Mouse (Mus musculus): Measurements from ENCODE around the gene Rrp12. TPM values are rescaled to one million over a fixed set of nuclear protein-coding genes. Genes with fewer than 3 reads are reported as not detected.
"Not testable (repeated sequence)": the region's sequence is repeated elsewhere in the genome, so short reads cannot be mapped to it uniquely, and the experiment has no call there.

The Rrp12 gene
- polyA plus RNA-seq, 1 experiment from 2014 or later = 10.9 TPM

DNA sequence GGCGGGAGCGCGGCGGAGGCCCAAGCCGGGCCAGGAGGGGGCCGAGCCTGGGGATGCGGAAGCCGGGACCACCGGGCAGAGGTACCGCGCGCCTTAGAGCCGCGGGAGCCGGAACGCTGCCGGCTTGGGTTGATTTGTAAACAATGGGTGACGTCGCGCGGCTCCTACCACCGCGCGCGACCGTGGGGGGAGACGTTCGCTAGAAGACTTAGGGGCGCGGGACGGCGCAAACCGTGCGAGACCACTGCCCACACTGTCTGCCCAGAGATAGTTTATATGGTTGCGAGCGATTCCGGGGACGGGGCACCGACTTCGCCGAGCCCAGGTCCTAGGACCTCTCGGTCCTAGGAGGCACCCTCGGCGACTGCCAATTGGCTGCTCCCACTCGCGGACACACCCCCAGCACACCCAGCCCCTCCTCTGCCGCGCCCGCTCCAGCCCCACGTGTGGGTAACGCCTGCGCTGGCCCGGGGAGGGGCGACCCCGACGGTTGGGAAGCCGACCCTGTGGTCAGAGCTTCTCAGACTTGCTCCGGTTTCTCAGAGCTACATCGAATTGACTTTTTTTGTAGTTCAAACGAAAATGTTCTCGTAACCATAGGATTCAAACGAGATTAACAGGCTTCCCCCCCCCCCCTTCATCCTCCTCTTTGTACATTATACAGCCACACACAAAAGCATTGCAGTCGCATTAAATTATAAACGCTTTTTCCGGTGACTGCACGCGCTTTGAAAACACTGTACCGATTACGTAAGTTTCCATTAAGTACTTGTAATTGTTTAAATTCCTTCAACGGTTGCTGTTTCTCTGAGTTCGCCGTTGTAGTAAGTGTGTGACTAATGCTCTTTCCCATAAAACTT, 47.8 kb downstream of the Rrp12 start, which contains the start of gene Frat2:
Gene Frat2, minus strand, starts transcription at position 141 of the 860 bp plus-strand sequence.
- ATAC-seq (ENCODE audit: insufficient number of reproducible peaks, insufficient read depth, low FRiP score, low read depth) = peak; percentile 95
- Histone ChIP-seq H3K4me3 (ENCODE audit: low read depth, low read length) (peak within 1 kb of the TSS; percentile 72), H3K4me2 (replicated peaks; ENCODE audit: low read depth, low read length) (peak within 1 kb of the TSS; percentile 76), H3K9ac (replicated peaks; ENCODE audit: low read depth, low read length) (peak within 1 kb of the TSS; percentile 43), H3K4me1 (ENCODE audit: control insufficient read depth, insufficient read depth, low read length) (peaks cover 12% of the 10 kb centered on the region; the same call in 1 of the 2 replicates), H3K27ac (ENCODE audit: low read length) (peak within 1 kb of the TSS; percentile 71), H3K36me3 (ENCODE audit: control insufficient read depth, insufficient read depth, low read length) (no peaks in the 10 kb centered on the region), H3K9me3 (ENCODE audit: control insufficient read depth, low read depth, low read length) (no peaks in the 10 kb centered on the region), H3K27me3 (ENCODE audit: control insufficient read depth, insufficient read depth, low read length) (no peaks in the 10 kb centered on the region)
- WGBS = under 1% methylated on average over 71 of the region's 72 CpGs

DNA sequence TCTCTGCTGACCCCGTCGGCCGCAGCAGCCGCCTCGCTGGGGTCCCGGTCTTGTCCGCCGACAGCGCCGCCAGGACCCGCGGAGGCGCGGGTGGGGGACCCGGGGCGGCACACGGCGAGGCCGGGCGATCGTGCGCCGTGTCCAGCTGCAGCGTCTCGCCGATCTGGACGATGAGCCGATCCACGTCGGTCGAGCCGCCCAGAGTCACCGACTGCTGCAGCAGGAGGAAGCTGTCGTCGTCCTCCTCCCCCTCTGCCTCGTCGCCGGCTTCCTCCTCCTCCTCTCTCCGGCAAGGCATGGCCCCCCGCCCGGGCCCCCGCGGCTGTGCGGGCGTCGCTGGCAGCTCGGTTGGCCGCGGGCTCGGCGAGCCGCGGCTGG, 48.4 kb downstream of the Rrp12 start:
- peak; percentile 57 for ATAC-seq (ENCODE audit: insufficient number of reproducible peaks, insufficient read depth, low FRiP score, low read depth)
- Histone ChIP-seq H3K4me2 (replicated peaks; ENCODE audit: low read depth, low read length) (peak overlapping the region; percentile 76), H3K4me3 (ENCODE audit: low read depth, low read length) (peak overlapping the region; percentile 72), H3K27ac (ENCODE audit: low read length) (peak overlapping the region; percentile 68), H3K9ac (replicated peaks; ENCODE audit: low read depth, low read length) (peak overlapping the region; percentile 43; the same call in 1 of the 2 replicates), H3K4me1 (ENCODE audit: control insufficient read depth, insufficient read depth, low read length) (peaks cover 12% of the 10 kb centered on the region; the same call in 1 of the 2 replicates)
- H3K36me3 ChIP-seq (ENCODE audit: control insufficient read depth, insufficient read depth, low read length); H3K27me3 ChIP-seq (ENCODE audit: control insufficient read depth, insufficient read depth, low read length); H3K9me3 ChIP-seq (ENCODE audit: control insufficient read depth, low read depth, low read length): not testable (repeated sequence)
- WGBS = under 1% methylated on average over 43 of the region's 53 CpGs

DNA sequence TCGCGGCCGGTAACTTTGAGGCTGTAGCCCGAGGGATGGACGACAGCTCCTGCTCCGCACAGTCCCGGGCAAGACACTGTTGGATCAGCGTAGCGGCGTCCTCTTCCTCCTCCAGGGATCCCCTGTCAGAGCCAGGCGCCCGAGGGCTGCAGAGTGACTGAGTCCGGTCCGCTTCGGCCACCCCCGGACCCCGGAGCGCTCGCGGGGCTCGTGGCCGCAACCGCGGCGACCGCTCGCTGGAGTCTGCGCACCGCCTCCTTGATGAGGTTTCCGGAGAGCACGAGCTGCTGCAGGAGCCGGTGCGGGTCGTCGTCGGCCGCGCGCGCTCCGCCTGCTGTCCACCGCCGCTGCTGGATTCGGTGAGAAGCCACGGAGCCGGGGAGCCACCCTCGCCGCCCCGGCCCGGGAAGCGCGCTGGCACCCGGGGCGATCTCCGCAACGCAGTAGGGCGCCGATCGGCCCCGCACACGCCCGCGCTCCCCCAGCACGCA, 48.8 kb downstream of the Rrp12 start:
- Histone ChIP-seq H3K27ac (ENCODE audit: low read length) (peak overlapping the region; percentile 68), H3K27me3 (ENCODE audit: control insufficient read depth, insufficient read depth, low read length) (no peaks in the 10 kb centered on the region), H3K9me3 (ENCODE audit: control insufficient read depth, low read depth, low read length) (no peaks in the 10 kb centered on the region), H3K4me1 (ENCODE audit: control insufficient read depth, insufficient read depth, low read length) (peaks cover 12% of the 10 kb centered on the region; the same call in 1 of the 2 replicates), H3K4me3 (ENCODE audit: low read depth, low read length) (peak overlapping the region; percentile 72), H3K36me3 (ENCODE audit: control insufficient read depth, insufficient read depth, low read length) (no peaks in the 10 kb centered on the region), H3K4me2 (replicated peaks; ENCODE audit: low read depth, low read length) (peak overlapping the region; percentile 76), H3K9ac (replicated peaks; ENCODE audit: low read depth, low read length) (peak overlapping the region; percentile 43)
- under 1% methylated on average over 64 of the region's 64 CpGs for WGBS
- ATAC-seq (ENCODE audit: insufficient number of reproducible peaks, insufficient read depth, low FRiP score, low read depth) = 0 out of 2 replicates have a peak, but pooled peaks have one; percentile 4

DNA sequence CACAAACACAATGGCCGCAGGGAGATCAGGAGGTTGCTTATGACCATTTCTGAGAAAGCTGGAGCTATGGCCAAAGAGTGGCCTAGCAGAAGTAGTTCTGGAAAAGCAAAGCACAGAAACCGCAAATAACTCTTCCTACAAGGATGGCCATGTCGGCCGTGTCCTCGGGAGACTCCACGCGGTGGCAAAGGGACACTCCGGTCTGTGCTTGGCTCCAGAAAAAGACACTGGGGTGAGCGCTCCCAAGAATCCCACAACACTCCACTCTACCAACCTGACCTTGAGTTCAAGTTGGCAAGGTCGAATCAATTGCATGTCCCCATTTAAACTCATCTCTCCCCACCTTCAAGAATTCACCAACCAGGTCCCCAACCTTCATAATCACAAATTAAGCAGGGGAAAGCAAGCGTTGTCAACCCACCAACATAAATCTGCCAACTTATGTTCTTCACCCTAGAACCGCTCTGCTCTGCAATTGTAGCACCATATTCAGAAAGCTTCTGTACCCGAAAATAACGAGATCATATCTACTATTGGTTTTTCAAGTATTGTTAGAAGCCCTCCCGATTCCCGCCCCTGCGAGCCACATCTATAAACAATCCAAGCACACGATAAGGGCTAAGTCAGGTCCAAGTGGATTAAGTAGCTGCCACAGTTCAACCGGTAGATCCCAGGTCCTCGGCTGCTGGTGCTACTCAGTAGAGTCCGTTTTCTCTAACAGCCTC, 49.4 kb downstream of the Rrp12 start:
- peak overlapping the region; percentile 43 for H3K9ac ChIP-seq (replicated peaks; ENCODE audit: low read depth, low read length)
- ATAC-seq (ENCODE audit: insufficient number of reproducible peaks, insufficient read depth, low FRiP score, low read depth) = no peak
- H3K27ac ChIP-seq (ENCODE audit: low read length) = peak overlapping the region; percentile 68
- no peaks in the 10 kb centered on the region for H3K27me3 ChIP-seq (ENCODE audit: control insufficient read depth, insufficient read depth, low read length)
- H3K4me3 ChIP-seq (ENCODE audit: low read depth, low read length) = peak overlapping the region; percentile 72
- peak overlapping the region; percentile 76 for H3K4me2 ChIP-seq (replicated peaks; ENCODE audit: low read depth, low read length)
- 12% methylated on average over 21 of the region's 21 CpGs for WGBS
- no peaks in the 10 kb centered on the region for H3K36me3 ChIP-seq (ENCODE audit: control insufficient read depth, insufficient read depth, low read length)
- no peaks in the 10 kb centered on the region for H3K9me3 ChIP-seq (ENCODE audit: control insufficient read depth, low read depth, low read length)
- H3K4me1 ChIP-seq (ENCODE audit: control insufficient read depth, insufficient read depth, low read length) = peaks cover 12% of the 10 kb centered on the region; the same call in 1 of the 2 replicates

DNA sequence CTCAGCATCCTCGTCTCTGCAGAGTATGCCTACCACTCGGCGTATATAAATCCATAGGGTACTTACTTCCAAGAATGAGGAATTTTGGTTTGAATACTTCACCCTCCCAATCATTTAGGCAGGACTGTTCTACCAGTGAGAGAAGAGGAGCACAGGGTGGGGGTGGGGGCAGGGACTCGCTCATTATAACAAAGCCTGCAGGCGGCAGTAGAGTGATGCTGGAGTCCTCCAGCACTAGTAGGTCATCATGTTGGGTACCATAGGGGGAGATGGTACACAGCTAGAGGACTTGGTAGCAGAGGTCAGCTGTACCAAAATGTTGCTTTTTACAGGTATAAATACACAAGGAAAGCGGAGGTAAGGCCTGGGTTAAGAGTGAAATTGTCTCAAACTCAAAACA, 51.6 kb downstream of the Rrp12 start:
- no peaks in the 10 kb centered on the region for H3K36me3 ChIP-seq (ENCODE audit: control insufficient read depth, insufficient read depth, low read length)
- no peaks in the 10 kb centered on the region for H3K27me3 ChIP-seq (ENCODE audit: control insufficient read depth, insufficient read depth, low read length)
- no peak for ATAC-seq (ENCODE audit: insufficient number of reproducible peaks, insufficient read depth, low FRiP score, low read depth)
- WGBS = 85% methylated on average over 6 of the region's 6 CpGs
- no peaks in the 10 kb centered on the region for H3K9me3 ChIP-seq (ENCODE audit: control insufficient read depth, low read depth, low read length)
- no peak overlapping the region for H3K27ac ChIP-seq (ENCODE audit: low read length)
- no peak overlapping the region for H3K4me3 ChIP-seq (ENCODE audit: low read depth, low read length)
- H3K4me1 ChIP-seq (ENCODE audit: control insufficient read depth, insufficient read depth, low read length) = peaks cover 3% of the 10 kb centered on the region; the same call in 1 of the 2 replicates
- H3K9ac ChIP-seq (replicated peaks; ENCODE audit: low read depth, low read length) = no peak overlapping the region
- H3K4me2 ChIP-seq (replicated peaks; ENCODE audit: low read depth, low read length) = no peak overlapping the region

DNA sequence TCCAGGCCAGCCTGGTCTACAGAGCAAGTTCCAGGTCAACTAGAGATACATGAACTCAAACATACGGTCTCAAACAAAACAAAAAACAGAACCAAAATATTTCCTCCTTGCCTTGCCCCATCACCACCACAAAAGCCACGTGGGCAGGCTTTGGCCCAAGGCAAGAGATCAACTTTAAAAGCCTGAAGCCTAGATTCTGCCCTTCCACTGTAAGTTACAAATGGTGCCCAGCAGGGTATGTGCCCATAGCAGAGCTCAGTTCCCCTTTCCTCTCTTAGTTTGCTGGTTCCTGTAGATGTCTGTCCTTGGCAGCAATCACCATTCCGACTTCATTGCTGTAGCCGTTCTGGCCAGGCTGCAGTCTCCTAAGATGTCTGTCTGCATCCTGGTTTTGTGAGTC, 53.3 kb downstream of the Rrp12 start:
- H3K27ac ChIP-seq (ENCODE audit: low read length) = no peak overlapping the region
- no peaks in the 10 kb centered on the region for H3K36me3 ChIP-seq (ENCODE audit: control insufficient read depth, insufficient read depth, low read length)
- no peaks in the 10 kb centered on the region for H3K9me3 ChIP-seq (ENCODE audit: control insufficient read depth, low read depth, low read length)
- no peak overlapping the region for H3K4me3 ChIP-seq (ENCODE audit: low read depth, low read length)
- no peak overlapping the region for H3K4me2 ChIP-seq (replicated peaks; ENCODE audit: low read depth, low read length)
- no peaks in the 10 kb centered on the region for H3K27me3 ChIP-seq (ENCODE audit: control insufficient read depth, insufficient read depth, low read length)
- H3K4me1 ChIP-seq (ENCODE audit: control insufficient read depth, insufficient read depth, low read length) = peaks cover 3% of the 10 kb centered on the region; the same call in 1 of the 2 replicates
- WGBS = 90% methylated on average over 4 of the region's 4 CpGs
- ATAC-seq (ENCODE audit: insufficient number of reproducible peaks, insufficient read depth, low FRiP score, low read depth) = no peak
- H3K9ac ChIP-seq (replicated peaks; ENCODE audit: low read depth, low read length) = no peak overlapping the region

DNA sequence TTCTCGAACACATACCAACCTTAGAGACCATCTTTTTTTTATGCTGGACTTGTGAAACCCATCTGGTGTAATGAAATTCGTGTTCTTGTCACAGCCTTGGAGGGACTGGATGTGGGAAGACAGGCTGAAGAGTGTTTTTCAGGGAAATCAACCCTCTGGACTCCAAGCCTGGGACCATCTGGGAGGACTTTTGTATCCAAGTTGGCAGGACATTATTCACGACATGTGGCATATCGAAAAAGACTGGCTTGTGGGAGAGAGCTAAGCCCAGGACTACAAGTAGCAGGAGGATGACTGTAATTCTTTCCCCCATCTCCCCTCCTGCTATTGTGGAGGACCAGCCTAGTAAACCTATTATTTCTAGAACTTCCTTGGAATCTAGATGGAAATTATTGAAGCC, 53.8 kb downstream of the Rrp12 start:
- Histone ChIP-seq H3K9ac (replicated peaks; ENCODE audit: low read depth, low read length) (no peak overlapping the region), H3K27me3 (ENCODE audit: control insufficient read depth, insufficient read depth, low read length) (no peaks in the 10 kb centered on the region), H3K4me2 (replicated peaks; ENCODE audit: low read depth, low read length) (no peak overlapping the region), H3K4me1 (ENCODE audit: control insufficient read depth, insufficient read depth, low read length) (peaks cover 3% of the 10 kb centered on the region; the same call in 1 of the 2 replicates), H3K27ac (ENCODE audit: low read length) (no peak overlapping the region), H3K4me3 (ENCODE audit: low read depth, low read length) (no peak overlapping the region), H3K9me3 (ENCODE audit: control insufficient read depth, low read depth, low read length) (no peaks in the 10 kb centered on the region), H3K36me3 (ENCODE audit: control insufficient read depth, insufficient read depth, low read length) (no peaks in the 10 kb centered on the region)
- ATAC-seq (ENCODE audit: insufficient number of reproducible peaks, insufficient read depth, low FRiP score, low read depth) = no peak
- 84% methylated on average over 4 of the region's 4 CpGs for WGBS

DNA sequence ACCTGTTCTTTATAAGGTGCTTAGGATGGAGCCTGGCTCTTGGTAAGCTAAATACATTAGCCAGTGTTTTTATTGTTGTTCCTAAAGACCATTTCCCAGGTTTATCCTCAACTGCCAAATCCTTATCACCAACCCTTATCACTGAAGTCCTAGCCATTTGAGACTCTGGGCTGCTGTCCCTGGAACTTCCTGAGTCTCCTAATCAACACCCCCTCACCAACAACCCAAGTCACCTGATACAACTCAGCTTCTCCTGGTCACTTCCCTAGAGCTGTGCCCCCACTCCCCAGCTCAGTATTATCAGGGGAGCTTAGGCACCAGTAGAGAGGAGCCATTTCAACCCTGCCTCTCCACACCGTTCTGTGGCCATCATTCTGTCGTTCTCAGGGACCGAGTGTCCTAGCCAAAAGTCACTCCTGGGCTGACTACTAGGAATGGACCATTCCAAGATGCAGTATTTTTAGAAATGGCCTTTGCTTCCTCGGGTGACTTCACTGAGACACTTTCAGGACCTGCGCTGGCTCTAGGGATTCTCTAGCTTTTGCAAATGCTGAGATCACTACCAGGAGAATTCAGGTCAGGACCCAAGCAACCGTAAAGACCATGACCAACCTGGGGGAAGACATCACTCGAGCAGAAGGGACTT, 54.7 kb downstream of the Rrp12 start:
- Histone ChIP-seq H3K27me3 (ENCODE audit: control insufficient read depth, insufficient read depth, low read length) (no peaks in the 10 kb centered on the region), H3K4me2 (replicated peaks; ENCODE audit: low read depth, low read length) (no peak overlapping the region), H3K4me1 (ENCODE audit: control insufficient read depth, insufficient read depth, low read length) (peaks cover 3% of the 10 kb centered on the region; the same call in 1 of the 2 replicates), H3K36me3 (ENCODE audit: control insufficient read depth, insufficient read depth, low read length) (no peaks in the 10 kb centered on the region), H3K9me3 (ENCODE audit: control insufficient read depth, low read depth, low read length) (no peaks in the 10 kb centered on the region), H3K27ac (ENCODE audit: low read length) (no peak overlapping the region), H3K9ac (replicated peaks; ENCODE audit: low read depth, low read length) (no peak overlapping the region), H3K4me3 (ENCODE audit: low read depth, low read length) (no peak overlapping the region)
- no peak for ATAC-seq (ENCODE audit: insufficient number of reproducible peaks, insufficient read depth, low FRiP score, low read depth)
- WGBS = 76% methylated on average over 7 of the region's 7 CpGs

Measured in stomach, embryonic 14.5 days (tissue).